Mouse (Mus musculus) forelimb bud, embryonic 11.5 days (tissue): ENCODE measurements at regions not wholly inside any gene's neighbourhood (a gene's known extent, or its start where the extent isn't known, plus 50 kb on each side); places are given as distances from the start of the nearest gene placed in this dataset.

Source experiments
- DNase-seq: peaks from one replicate; pipeline ENCODE4 v3.0.0-alpha.2; 2012; ENCODE audit warnings: low read depth, low spot score

- DNase-seq, result no peak
Measured at GRCm38 (mm10) chr2:166355446-166355845, 200.0 kb upstream of the Sulf2 start.

DNA sequence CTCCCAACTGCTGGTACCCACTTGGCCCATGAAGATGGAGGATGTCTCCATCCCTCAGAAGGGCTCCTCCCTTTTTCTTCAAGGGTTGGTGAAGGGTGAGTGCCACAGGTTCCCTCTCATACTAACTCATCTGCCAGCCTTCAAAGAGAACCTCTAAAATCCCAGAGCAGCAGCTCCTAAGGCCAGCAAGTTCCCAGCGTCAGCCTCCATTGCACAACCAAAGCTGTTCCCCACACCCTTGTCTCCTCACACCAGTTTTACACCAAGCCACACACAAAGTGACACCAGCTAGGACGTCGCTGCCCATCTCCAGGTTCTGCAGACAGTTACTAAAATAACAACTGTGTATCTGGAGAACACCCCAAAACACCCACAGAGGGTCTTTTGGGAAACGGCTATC lies 198.9 kb upstream of the Sulf2 start:
- DNase-seq, result no peak

GRCm38 (mm10) chr2:166353447-166354111 lies 198.1 kb upstream of the Sulf2 start:
- DNase-seq, result no peak

DNA sequence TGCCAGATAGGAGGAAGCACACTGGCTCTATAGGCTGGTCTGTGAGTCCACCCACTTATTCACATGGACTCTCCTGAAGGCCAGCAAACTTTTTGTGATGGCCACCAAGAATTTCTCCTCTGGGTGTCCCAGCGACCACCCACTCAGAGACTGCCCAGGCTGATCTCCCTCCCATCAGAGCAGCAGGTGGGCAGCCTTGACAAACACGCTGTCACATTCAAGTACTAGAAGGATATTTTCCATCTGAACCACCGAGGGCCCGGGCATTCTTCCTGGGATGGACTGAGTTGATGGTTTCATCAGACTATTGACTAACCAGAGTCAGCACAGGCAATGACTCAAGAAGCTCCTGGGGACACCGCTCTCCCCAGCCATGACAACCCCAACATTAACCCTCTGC lies 196.5 kb upstream of the Sulf2 start:
- no peak for DNase-seq

GRCm38 (mm10) chr2:166351581-166351980 lies 196.1 kb upstream of the Sulf2 start:
- no peak for DNase-seq

DNA sequence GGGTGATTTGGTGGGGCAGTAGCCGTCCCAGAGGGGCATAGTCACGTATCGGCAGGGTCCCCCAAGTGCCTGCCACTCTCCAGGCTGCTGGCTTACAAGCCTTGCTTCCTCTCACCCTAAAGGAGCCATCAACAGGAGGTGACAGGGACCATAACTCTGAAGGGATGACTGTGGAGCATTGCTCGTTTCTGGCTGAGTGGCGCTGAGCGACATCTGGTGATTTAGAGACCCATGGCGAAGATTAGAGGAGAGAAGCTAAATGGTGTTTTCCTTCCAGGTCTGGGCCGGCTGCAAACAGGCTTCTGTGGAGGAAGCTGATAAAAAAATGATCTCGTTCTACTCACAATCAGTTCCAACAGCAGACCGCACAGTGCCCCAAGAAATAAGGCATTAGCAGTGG lies 193.2 kb upstream of the Sulf2 start:
- no peak for DNase-seq

DNA sequence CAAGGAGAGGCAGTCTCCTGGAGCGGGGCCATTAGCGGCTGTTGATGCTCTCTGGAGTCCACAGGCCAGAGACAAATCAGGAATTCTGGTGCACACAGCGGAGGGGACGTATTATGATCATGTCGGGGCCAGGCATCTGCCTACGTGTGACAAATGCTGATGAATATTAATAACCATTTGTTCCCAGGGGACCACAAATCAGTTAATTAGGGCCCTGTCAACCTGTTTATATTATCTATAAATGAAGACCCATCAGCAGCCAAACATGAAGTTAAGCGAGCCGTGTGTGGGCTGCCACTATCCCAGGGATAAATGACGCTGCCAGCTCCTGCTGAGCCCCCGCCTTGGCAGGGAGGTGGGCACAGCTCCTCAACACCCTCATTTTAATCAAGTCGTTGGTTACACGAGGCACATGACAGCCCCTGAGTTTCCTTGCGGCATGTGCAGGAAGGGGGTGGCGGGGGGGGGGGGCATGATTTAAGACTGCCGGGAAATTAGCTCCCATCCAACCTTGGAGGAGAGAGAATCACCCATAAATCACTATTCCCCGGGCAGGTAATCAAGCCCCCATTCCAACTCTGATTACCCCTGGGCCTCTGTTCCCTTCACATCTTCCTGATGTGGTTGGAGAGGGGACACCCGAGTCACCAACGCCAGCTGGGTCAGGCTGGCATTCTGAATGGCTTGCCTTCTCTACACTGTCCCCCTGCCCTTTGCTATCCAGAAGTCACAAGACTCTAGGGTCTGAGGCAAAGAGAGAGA lies 191.1 kb upstream of the Sulf2 start:
- no peak for DNase-seq

DNA sequence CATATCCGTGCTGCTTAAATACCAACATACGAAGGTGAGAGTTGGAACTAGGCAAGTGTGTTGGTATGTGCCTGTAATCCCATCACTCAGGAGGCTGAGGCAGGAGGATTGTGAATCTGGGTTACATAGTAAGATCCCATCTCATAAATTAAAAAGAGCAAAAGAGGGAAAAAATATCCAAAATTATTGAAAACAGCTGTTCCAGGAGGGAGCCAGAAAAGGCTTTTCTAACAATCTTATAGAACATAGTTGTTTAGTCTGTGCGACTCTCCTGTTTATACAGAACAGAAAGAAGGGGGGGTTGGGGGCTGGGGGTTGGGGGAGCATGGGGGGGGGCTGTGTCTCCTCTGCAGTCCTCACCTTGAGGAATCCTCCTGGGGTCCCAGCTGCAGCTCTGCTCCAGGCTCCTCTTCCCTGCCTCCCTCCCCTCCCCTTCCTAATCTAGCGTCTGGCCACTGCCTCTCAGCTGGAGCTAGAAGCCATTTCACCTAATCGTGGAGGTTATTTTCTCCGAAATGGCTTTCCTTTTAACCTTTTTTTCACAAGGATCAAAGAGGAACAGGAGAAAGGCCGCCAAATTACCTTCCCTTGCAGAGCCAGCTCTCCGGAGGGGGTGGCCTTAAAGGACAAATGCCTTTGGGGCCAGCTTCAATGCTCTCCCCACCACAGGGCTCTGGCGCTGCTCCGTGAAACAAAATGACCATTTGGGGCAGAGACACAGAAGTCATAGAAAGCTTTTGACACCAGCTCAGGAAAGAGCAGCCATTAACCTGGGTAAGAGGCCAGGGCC lies 188.3 kb upstream of the Sulf2 start:
- peak; percentile 65 for DNase-seq

DNA sequence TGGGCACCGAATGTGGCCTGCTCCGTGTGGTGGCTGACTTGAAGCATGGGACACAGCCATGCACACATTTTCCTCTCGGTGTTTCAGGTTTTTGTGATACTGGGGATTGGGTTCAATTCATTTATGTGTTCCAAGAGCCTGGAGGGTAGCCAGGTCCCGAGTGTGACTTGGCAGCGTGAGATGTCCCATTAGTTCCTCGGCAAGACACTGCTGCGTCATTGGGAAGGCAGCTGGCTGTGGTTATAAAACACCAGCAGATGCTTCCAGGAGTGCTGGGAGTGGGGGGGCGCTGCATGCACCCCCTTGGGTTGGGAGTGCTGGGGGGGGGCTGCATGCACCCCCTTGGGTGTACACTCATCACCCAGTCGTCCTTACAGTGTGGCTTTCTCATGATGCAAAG lies 186.9 kb upstream of the Sulf2 start:
- DNase-seq, result no peak

DNA sequence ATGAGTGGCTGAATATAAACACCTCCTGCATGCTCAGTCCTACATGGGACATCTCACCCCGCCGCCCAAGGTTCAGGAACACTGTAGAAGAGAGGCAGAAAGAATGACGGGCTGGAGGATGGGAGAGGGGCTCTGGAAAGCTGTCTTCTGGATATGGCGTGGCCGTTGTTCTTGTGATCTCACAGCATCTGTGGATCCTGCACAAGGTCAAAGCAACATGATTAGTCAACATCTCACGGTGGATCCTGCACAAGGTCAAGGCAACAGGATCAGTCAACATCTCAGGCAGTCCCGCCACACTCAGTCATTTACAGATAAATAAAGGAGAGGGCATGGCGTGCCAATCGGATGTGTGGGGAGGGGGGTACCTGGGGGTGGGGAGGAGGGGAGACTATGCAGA lies 184.7 kb upstream of the Sulf2 start:
- no peak for DNase-seq

DNA sequence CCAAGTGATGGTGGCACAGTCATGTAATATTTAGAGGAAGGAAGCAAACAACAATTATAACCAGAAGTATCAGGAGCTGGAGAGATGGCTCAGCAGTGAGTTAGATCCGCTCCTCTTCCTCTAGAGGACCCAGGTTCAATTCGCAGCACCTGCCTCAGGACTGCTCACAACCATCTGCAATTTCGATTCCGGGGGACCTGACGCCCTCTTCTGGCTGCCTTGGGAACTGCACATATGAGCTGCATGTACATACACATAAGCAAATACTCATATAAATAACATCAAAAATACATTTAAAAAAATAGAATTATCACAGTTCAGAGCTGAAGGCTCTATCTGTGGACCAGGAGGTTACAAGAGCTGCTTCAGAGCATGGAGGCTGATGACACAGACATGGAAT lies 184.0 kb upstream of the Sulf2 start:
- no peak for DNase-seq

DNA sequence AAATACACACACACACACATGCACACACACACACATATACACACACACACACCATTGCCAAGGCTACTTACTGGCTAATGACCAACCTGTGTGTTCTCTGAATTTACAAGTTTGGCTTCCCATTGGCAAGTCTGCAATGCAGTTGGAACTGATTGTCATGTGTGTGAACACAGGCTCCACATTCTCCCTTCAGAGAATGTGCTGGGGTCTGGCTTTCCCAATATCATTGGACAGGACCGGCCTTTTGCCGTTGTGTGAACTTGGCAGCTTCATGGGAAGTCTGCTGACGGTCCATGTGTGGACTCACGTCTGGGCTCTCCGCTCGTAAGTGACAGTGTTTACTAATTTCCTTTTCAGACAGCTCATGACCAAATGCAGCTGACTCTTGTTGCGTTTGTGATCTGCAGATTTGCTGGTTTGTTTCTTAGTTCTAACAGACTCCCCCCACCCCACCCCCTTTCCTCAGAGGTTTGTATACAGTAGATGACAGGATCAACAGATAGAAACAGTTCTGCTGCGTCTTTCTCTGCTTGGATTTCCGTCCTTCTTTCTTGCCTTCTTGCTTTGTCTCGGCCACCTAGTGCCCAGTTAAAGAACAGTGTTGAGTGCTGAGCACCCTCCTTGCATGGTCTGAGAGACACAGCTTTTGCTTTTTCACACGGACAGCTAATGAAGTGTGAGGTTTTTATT lies 183.1 kb upstream of the Sulf2 start:
- no peak for DNase-seq

- DNase-seq, result no peak
Measured at GRCm38 (mm10) chr2:166337666-166338065, 182.2 kb upstream of the Sulf2 start.

- DNase-seq, result no peak
Measured at GRCm38 (mm10) chr2:166335702-166336101, 180.2 kb upstream of the Sulf2 start.

- peak; percentile 64 for DNase-seq
Measured at GRCm38 (mm10) chr2:166334559-166334958, 179.1 kb upstream of the Sulf2 start.

GRCm38 (mm10) chr2:166333818-166334217 lies 178.4 kb upstream of the Sulf2 start:
- DNase-seq, result no peak

DNA sequence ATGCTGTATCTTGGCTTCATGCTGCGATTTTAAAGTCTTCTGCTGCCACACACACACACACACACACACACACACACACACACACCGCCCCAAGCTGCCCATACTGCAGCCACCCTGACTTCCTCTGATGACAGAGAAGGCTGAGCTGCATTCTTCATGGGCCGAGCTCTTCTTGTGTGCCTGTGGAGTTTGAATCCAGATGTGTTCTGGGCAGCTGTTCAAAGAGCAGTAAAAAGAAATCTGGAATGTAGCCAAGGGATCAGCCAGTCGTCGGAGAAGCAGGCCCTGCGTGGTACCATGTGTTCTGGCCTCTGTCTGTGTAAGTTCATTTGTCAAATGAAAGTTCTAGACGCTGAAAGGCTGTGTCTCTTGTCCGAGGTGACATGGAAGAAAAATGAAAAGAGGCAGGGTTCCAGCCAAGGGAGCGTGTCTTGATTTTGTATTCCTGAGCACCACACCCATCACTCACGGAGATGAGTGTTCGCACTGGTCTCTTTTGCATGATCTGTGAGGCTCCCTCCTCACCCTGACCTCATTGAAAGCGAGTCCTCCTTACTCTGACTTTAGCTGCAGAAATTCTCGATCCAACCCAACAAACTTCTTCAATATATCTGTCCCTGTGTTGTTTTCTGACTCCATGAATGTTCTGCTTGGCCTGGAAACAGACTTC lies 177.4 kb upstream of the Sulf2 start:
- DNase-seq, result peak; percentile 76

- no peak for DNase-seq
Measured at GRCm38 (mm10) chr2:166331192-166331591, 175.7 kb upstream of the Sulf2 start.

DNA sequence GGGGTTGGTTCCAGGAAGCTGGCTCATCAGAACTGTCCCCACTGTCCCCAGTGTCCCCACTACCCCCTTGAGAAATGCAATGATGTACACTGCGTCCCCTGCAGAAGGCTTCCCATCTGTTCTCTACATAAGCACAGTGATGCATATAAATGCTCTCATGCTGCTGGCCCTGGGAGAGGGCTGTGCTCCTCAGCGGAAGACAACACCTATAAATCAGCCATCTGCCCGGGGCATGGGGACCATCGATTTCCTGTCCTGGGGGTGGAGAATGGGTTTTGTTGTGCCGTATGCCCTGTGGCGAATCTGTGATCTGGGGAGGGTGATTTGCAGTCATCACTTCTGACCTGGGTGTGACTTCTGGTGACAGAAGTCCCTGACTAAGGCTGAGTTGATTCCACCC lies 174.9 kb upstream of the Sulf2 start:
- no peak for DNase-seq

DNA sequence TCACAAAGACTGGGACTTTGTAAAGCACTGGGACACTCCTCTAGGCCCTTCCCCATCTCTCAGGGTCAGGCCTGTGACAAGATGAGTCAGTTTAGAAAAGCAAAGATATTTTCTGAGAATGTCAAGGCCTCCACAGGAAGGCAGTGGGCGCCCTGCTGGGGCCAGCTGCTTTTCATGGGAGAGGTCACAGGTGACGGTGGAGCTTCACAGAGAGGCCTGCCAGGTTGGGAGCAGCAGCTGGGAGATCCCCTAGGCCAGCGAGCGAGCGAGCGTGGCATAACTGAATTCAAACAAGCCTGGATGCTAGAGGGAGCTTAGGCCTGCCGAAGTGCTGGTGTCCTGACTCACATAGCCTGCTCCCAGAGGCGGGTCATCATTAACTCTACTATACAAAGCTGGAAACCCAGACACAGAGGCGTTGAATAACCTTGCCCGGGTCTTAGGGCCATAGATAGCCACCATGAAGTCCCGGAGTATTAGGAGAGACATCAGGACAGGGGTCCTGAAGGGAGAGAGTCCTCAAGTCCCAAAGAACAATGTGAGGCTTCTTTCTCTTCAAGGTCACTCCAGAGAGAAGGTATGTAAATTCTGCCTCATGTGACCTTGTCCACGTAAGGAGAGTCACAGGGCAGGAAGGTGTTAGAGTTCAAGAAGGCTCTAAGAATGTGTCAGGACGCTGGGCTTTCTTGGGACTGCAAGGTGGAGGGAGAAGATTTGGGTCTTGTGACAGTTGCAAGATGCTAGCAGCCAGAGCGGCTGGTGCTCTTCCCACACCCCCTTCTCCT lies 174.3 kb upstream of the Sulf2 start:
- no peak for DNase-seq

- no peak for DNase-seq
Measured at GRCm38 (mm10) chr2:166326932-166327331, 171.5 kb upstream of the Sulf2 start.
